Mouse (Mus musculus) monocyte, adult 59 days (primary cell): Measurements from ENCODE around the gene Bud31. TPM values are rescaled to one million over a fixed set of nuclear protein-coding genes. Genes with fewer than 3 reads are reported as not detected.

Experiments
- total RNA-seq, 2 experiments: library from RNA; stranded (reverse); gene quantifications; one replicate each; pipeline ENCODE4 v1.2.4; 2023

Bud31 gene
- 100 to 1,000 TPM; 107 to 112 TPM for total RNA-seq

GRCm38 (mm10) chr5:145139571-145140519, at the start of gene Bud31, which contains the start of gene Pdap1:
Gene Bud31, plus strand, starts transcription at chr5:145140362.
Gene Pdap1, minus strand, starts transcription at chr5:145140238.

GRCm38 (mm10) chr5:145114071-145114605, 26.0 kb upstream of the Bud31 start, which contains the start of gene Arpc1b:
Gene Arpc1b, plus strand, starts transcription at chr5:145114215.

GRCm38 (mm10) chr5:145166536-145167305, 26.6 kb downstream of the Bud31 start, which contains the start of the genes Ptcd1 and Cpsf4:
Gene Ptcd1, minus strand, starts transcription at chr5:145167108.
Gene Cpsf4, plus strand, starts transcription at chr5:145167213.

GRCm38 (mm10) chr5:145191962-145192361, 51.8 kb downstream of the Bud31 start, which contains the start of gene Atp5j2:
Gene Atp5j2, minus strand, starts transcription at chr5:145192062.

Other genes starting within 250 kb of the Bud31 start
- gene Smurf1, start 174.5 kb upstream of the Bud31 start, total RNA-seq: 10 to 100 TPM; 20.4 to 24.0 TPM
- not detected for gene Gm4871, start 107.6 kb upstream of the Bud31 start, total RNA-seq
- gene 1700018F24Rik, start 97.4 kb upstream of the Bud31 start, total RNA-seq: not detected
- gene Arpc1a, start 56.5 kb upstream of the Bud31 start, total RNA-seq: 10 to 100 TPM; 82.2 to 82.9 TPM
- not detected for gene Kpna7, start 56.3 kb upstream of the Bud31 start, total RNA-seq
- 1,000 to 10,000 TPM; 1,041 to 1,090 TPM for gene Arpc1b, start 26.1 kb upstream of the Bud31 start, total RNA-seq
- gene Pdap1, start 124 bp upstream of the Bud31 start, total RNA-seq: 10 to 100 TPM; 31.8 to 52.5 TPM
- gene Ptcd1, start 26.7 kb downstream of the Bud31 start, total RNA-seq: 10 to 100 TPM; 12.3 to 14.1 TPM
- gene Cpsf4, start 26.9 kb downstream of the Bud31 start, total RNA-seq: 10 to 100 TPM; 33.2 to 38.2 TPM
- 100 to 1,000 TPM; 111 to 147 TPM for gene Atp5j2, start 51.7 kb downstream of the Bud31 start, total RNA-seq
- gene Zkscan14, start 61.5 kb downstream of the Bud31 start, total RNA-seq: 10 to 100 TPM; 18.3 to 21.6 TPM
- 1 to 10 TPM; 5.4 to 5.9 TPM for gene Zkscan5, start 64.2 kb downstream of the Bud31 start, total RNA-seq
- 100 to 1,000 TPM; 103 to 118 TPM for gene Zfp655, start 91.4 kb downstream of the Bud31 start, total RNA-seq
- 10 to 100 TPM; 14.0 to 18.3 TPM for gene Zscan25, start 140.1 kb downstream of the Bud31 start, total RNA-seq
- not detected for gene Cyp3a57, start 204.9 kb downstream of the Bud31 start, total RNA-seq